Mouse (Mus musculus) MEL (cell line): ENCODE measurements around the gene Rnf181. TPM values are rescaled to one million over a fixed set of nuclear protein-coding genes. Genes with fewer than 3 reads are reported as not detected.

Experiments
- DNase-seq: peaks from one replicate; pipeline ENCODE4 v3.0.0; 2011; ENCODE audit warnings: low read depth, low spot score
- H3K27ac ChIP-seq: 2 replicates; pipeline ENCODE4 v1.5.1; 2012; ENCODE audit warnings: low read depth, mild to moderate bottlenecking, control low read depth, low read length, moderate library complexity; ENCODE audit not compliant: control insufficient read depth
- H3K27me3 ChIP-seq, 2 experiments: fragments of 150-350 bp in 1 of 2; sonication (generic) in 1 of 2; 2 replicates each; pipeline ENCODE4 v1.6.1; 2012; ENCODE audit warnings: low read length in 2 of 2, mild to moderate bottlenecking in 2 of 2, improper control_type of control experiment in 1 of 2, moderate library complexity in 1 of 2; ENCODE audit not compliant: insufficient read depth in 2 of 2, control insufficient read depth in 1 of 2
- H3K36me3 ChIP-seq, 2 experiments: 2 replicates each; pipeline ENCODE4 v1.6.1; 2012 to 2014; ENCODE audit warnings: low read length in 2 of 2, improper control_type of control experiment in 1 of 2, inconsistent platforms in 1 of 2, mild to moderate bottlenecking in 1 of 2; ENCODE audit not compliant: insufficient read depth in 2 of 2, control insufficient read depth in 1 of 2
- H3K4me1 ChIP-seq, 2 experiments: fragments of 150-350 bp in 1 of 2; sonication (generic) in 1 of 2; 2 replicates each; pipeline ENCODE4 v1.6.1; 2012; ENCODE audit warnings: low read length in 2 of 2, improper control_type of control experiment in 1 of 2, mild to moderate bottlenecking in 1 of 2; ENCODE audit not compliant: insufficient read depth in 2 of 2, control insufficient read depth in 1 of 2
- H3K4me3 ChIP-seq, 2 experiments: fragments of 150-350 bp in 1 of 2; sonication (generic) in 1 of 2; 2 replicates each; pipeline ENCODE4 v1.5.1; 2012; ENCODE audit warnings: low read depth in 2 of 2, low read length in 2 of 2, mild to moderate bottlenecking in 2 of 2, moderate library complexity in 2 of 2, control low read depth in 1 of 2, improper control_type of control experiment in 1 of 2; ENCODE audit not compliant: control insufficient read depth in 1 of 2, insufficient read depth in 1 of 2
- H3K79me2 ChIP-seq: 2 replicates; pipeline ENCODE4 v1.6.1; 2012; ENCODE audit warnings: mild to moderate bottlenecking, low read length, moderate library complexity; ENCODE audit not compliant: control insufficient read depth, poor library complexity, insufficient read depth
- H3K9ac ChIP-seq: 2 replicates; pipeline ENCODE4 v1.6.1; 2012; ENCODE audit warnings: low read depth, mild to moderate bottlenecking, control low read depth, low read length, moderate library complexity; ENCODE audit not compliant: control insufficient read depth, poor library complexity, severe bottlenecking
- H3K9me3 ChIP-seq: fragments of 150-350 bp; sonication (generic); replicated peaks from 2 replicates; pipeline ENCODE4 v1.6.1; 2012; ENCODE audit warnings: mild to moderate bottlenecking, low read length, improper control_type of control experiment, moderate library complexity; ENCODE audit not compliant: insufficient read depth
- CHD1 ChIP-seq: IDR thresholded peaks from 2 replicates; pipeline ENCODE4 v1.6.1; 2012; ENCODE audit warnings: low read depth, mild to moderate bottlenecking, inconsistent platforms, low read length, improper control_type of control experiment
- ETS1 ChIP-seq: IDR thresholded peaks from 2 replicates; pipeline ENCODE4 v1.6.1; 2012; ENCODE audit warnings: low read depth, mild to moderate bottlenecking, inconsistent platforms, low read length, improper control_type of control experiment, moderate library complexity
- MAFK ChIP-seq: IDR thresholded peaks from 2 replicates; pipeline ENCODE4 v1.6.1; 2011; ENCODE audit warnings: low read depth, mild to moderate bottlenecking, low read length, improper control_type of control experiment, borderline replicate concordance
- MAZ ChIP-seq: IDR thresholded peaks from 2 replicates; pipeline ENCODE4 v1.6.1; 2012; ENCODE audit warnings: low read depth, mild to moderate bottlenecking, inconsistent platforms, low read length, improper control_type of control experiment
- MXI1 ChIP-seq: IDR thresholded peaks from 2 replicates; pipeline ENCODE4 v1.6.1; 2011; ENCODE audit warnings: mild to moderate bottlenecking, low read depth, low read length, improper control_type of control experiment
- MYB ChIP-seq: IDR thresholded peaks from 2 replicates; pipeline ENCODE4 v1.6.1; 2011; ENCODE audit warnings: mild to moderate bottlenecking, low read depth, low read length, improper control_type of control experiment
- NELFE ChIP-seq: IDR thresholded peaks from 2 replicates; pipeline ENCODE4 v1.6.1; 2011; ENCODE audit warnings: low read depth, low read length, improper control_type of control experiment
- NRF1 ChIP-seq: IDR thresholded peaks from 2 replicates; pipeline ENCODE4 v1.6.1; 2014; ENCODE audit warnings: low read depth, mild to moderate bottlenecking, inconsistent platforms, low read length, improper control_type of control experiment, moderate library complexity; ENCODE audit not compliant: poor library complexity, insufficient read depth, severe bottlenecking
- POLR2AphosphoS2 ChIP-seq: IDR thresholded peaks from 2 replicates; pipeline ENCODE4 v1.6.1; 2011; ENCODE audit warnings: low read length, improper control_type of control experiment
- RCOR1 ChIP-seq: IDR thresholded peaks from 2 replicates; pipeline ENCODE4 v1.6.1; 2012; ENCODE audit warnings: low read depth, mild to moderate bottlenecking, inconsistent platforms, low read length, improper control_type of control experiment
- TBP ChIP-seq: IDR thresholded peaks from 2 replicates; pipeline ENCODE4 v1.8.0; 2011; ENCODE audit warnings: low read depth, low read length, improper control_type of control experiment
- TCF12 ChIP-seq: IDR thresholded peaks from 2 replicates; pipeline ENCODE4 v1.6.1; 2014; ENCODE audit warnings: low read depth, mild to moderate bottlenecking, inconsistent platforms, low read length, improper control_type of control experiment, moderate library complexity
- UBTF ChIP-seq: IDR thresholded peaks from 2 replicates; pipeline ENCODE4 v1.6.1; 2012; ENCODE audit warnings: low read depth, mild to moderate bottlenecking, inconsistent platforms, low read length, improper control_type of control experiment, moderate library complexity, borderline replicate concordance; ENCODE audit not compliant: insufficient read depth
- ZKSCAN1 ChIP-seq: IDR thresholded peaks from 2 replicates; pipeline ENCODE4 v1.6.1; 2012; ENCODE audit warnings: low read depth, mild to moderate bottlenecking, inconsistent platforms, low read length, improper control_type of control experiment, moderate library complexity
- polyA plus RNA-seq, 2 experiments: library from polyadenylated mRNA; stranded (reverse) in 1 of 2; unstranded in 1 of 2; fragments of >175 nt in 1 of 2; fragments of >200 nt in 1 of 2; gene quantifications; 2 replicates each; pipeline versions ENCODE4 v1.2.1 to v1.2.4; 2012; ENCODE audit warnings: low replicate concordance in 2 of 2, low read depth in 1 of 2; ENCODE audit not compliant: insufficient read length in 2 of 2, insufficient read depth in 1 of 2, missing spikeins in 1 of 2
- total RNA-seq: library from RNA; depleted of rRNA; stranded (reverse); fragments of 300-350 nt; gene quantifications from 2 replicates; pipeline ENCODE4 v1.2.3, GENCODE M21; 2012

Rnf181 gene
- total and polyA plus RNA-seq, 3 experiments, result 47.2 to 268 (median 107) TPM

GRCm38 (mm10) chr6:72315384-72315783 is 51.4 kb downstream of the Rnf181 start:
- no peaks in the 10 kb centered on the region for H3K9me3 ChIP-seq
- no peak overlapping the region for H3K4me3 ChIP-seq
- H3K4me1 ChIP-seq, result no peaks in the 10 kb centered on the region

GRCm38 (mm10) chr6:72313124-72313867 is 53.5 kb downstream of the Rnf181 start:
- no peak for DNase-seq
- H3K36me3 ChIP-seq, result no peaks in the 10 kb centered on the region; a peak in 2 of 4 replicates
- H3K9ac ChIP-seq, result no peak overlapping the region
- H3K27ac ChIP-seq, result no peak overlapping the region
- H3K4me3 ChIP-seq, result no peak overlapping the region
- no peaks in the 10 kb centered on the region for H3K79me2 ChIP-seq
- no peaks in the 10 kb centered on the region for H3K4me1 ChIP-seq
- no peaks in the 10 kb centered on the region for H3K9me3 ChIP-seq
- no peaks in the 10 kb centered on the region for H3K27me3 ChIP-seq
- TF ChIP-seq ETS1, result no peak
- no peak for TF ChIP-seq MAZ
- no peak for TF ChIP-seq UBTF
- no peak for TF ChIP-seq POLR2AphosphoS2
- no peak for TF ChIP-seq TBP
- no peak for TF ChIP-seq NELFE
- no peak for TF ChIP-seq MYB
- TF ChIP-seq CHD1, result no peak
- no peak for TF ChIP-seq MXI1
- TF ChIP-seq TCF12, result no peak

More at GRCm38 (mm10) chr6:72315384-72315783, 51.4 kb downstream of the Rnf181 start:
- Histone ChIP-seq H3K27ac (no peak overlapping the region), H3K9ac (no peak overlapping the region)
- TF ChIP-seq POLR2AphosphoS2 (0 out of 2 replicates have a peak, but pooled peaks have one; percentile 27), NRF1 (no peak), MAFK (no peak), UBTF (no peak), TCF12 (no peak), MAZ (no peak), RCOR1 (no peak)
- TF ChIP-seq, all 39 proteins: peak for 1
- H3K36me3 ChIP-seq, result peaks cover 0 to 13% of the 10 kb centered on the region in 2 experiments; a peak in 2 of 4 replicates
- H3K79me2 ChIP-seq, result no peaks in the 10 kb centered on the region
- DNase-seq, result no peak
- H3K27me3 ChIP-seq, result no peaks in the 10 kb centered on the region

- H3K9ac ChIP-seq, result no peak overlapping the region
- no peak for DNase-seq
- no peak for TF ChIP-seq ZKSCAN1
- peak; percentile 53; the same call in 1 of the 2 replicates for TF ChIP-seq POLR2AphosphoS2
- TF ChIP-seq, all 39 proteins: peak for 1
- no peak overlapping the region for H3K27ac ChIP-seq
- no peaks in the 10 kb centered on the region; a peak in 2 of 4 replicates for H3K36me3 ChIP-seq
- H3K4me3 ChIP-seq, result no peak overlapping the region
- H3K4me1 ChIP-seq, result no peaks in the 10 kb centered on the region
- H3K9me3 ChIP-seq, result no peaks in the 10 kb centered on the region
- H3K27me3 ChIP-seq, result no peaks in the 10 kb centered on the region
- no peaks in the 10 kb centered on the region for H3K79me2 ChIP-seq
These were observed 54.6 kb downstream of the Rnf181 start for GRCm38 (mm10) chr6:72312198-72312597.
